Mouse (Mus musculus) forebrain, embryonic 16.5 days (tissue): ENCODE measurements around the gene Dynlt1f. TPM values are rescaled to one million over a fixed set of nuclear protein-coding genes. Genes with fewer than 3 reads are reported as not detected.
"Not testable (repeated sequence)": the region's sequence is repeated elsewhere in the genome, so short reads cannot be mapped to it uniquely, and the experiment has no call there.

Source experiments
- ATAC-seq: fragments of 200-750 bp; cut with Nextera tagmentation; 2 replicates; pipeline ENCODE4 v1.8.0; 2017; ENCODE audit warnings: mild to moderate bottlenecking, moderate library complexity
- H3K27ac ChIP-seq: fragments of 300-500 bp; sonication (generic); 2 replicates; pipeline ENCODE4 v1.5.1; 2014; ENCODE audit warnings: low read length, control low read depth
- H3K27me3 ChIP-seq: fragments of 300-500 bp; sonication (generic); replicated peaks from 2 replicates; pipeline ENCODE4 v1.6.1; 2014; ENCODE audit warnings: low read length; ENCODE audit not compliant: control insufficient read depth, insufficient read depth
- H3K36me3 ChIP-seq: fragments of 300-500 bp; sonication (generic); 2 replicates; pipeline ENCODE4 v1.6.1; 2014; ENCODE audit not compliant: control insufficient read depth, insufficient read depth
- H3K4me1 ChIP-seq: fragments of 300-500 bp; sonication (generic); replicated peaks from 2 replicates; pipeline ENCODE4 v1.6.1; 2014; ENCODE audit warnings: low read length; ENCODE audit not compliant: control insufficient read depth, insufficient read depth
- H3K4me2 ChIP-seq: fragments of 300-500 bp; sonication (generic); 2 replicates; pipeline ENCODE4 v1.6.1; 2014; ENCODE audit warnings: mild to moderate bottlenecking, low read length, control low read depth
- H3K4me3 ChIP-seq: fragments of 300-500 bp; sonication (generic); replicated peaks from 2 replicates; pipeline ENCODE4 v1.5.1; 2014; ENCODE audit warnings: mild to moderate bottlenecking, low read length, control low read depth
- H3K9ac ChIP-seq: fragments of 300-500 bp; sonication (generic); replicated peaks from 2 replicates; pipeline ENCODE4 v1.6.1; 2014; ENCODE audit warnings: low read depth, low read length, control low read depth
- H3K9me3 ChIP-seq: fragments of 300-500 bp; sonication (generic); 2 replicates; pipeline ENCODE4 v1.6.1; 2016; ENCODE audit warnings: low read length; ENCODE audit not compliant: control insufficient read depth
- WGBS: fragments of 180-500 bp; shearing (Covaris S2); extraction: QIAGEN DNeasy Blood & Tissue Kit; methylation state at CpG from one replicate; pipeline ENCODE4 v1.1.7; 2014; 5-methylcytosine and 5-hydroxymethylcytosine counted together
- polyA plus RNA-seq: library from polyadenylated mRNA; unstranded; fragments of >200 nt; fragmentation: Nextera tagmentation; extraction: Ambion mirVana; gene quantifications from 2 replicates; pipeline ENCODE4 v1.2.1, GENCODE M21; 2015

The Dynlt1f gene
- polyA plus RNA-seq, 1 experiment from 2014 or later = 206 TPM

DNA sequence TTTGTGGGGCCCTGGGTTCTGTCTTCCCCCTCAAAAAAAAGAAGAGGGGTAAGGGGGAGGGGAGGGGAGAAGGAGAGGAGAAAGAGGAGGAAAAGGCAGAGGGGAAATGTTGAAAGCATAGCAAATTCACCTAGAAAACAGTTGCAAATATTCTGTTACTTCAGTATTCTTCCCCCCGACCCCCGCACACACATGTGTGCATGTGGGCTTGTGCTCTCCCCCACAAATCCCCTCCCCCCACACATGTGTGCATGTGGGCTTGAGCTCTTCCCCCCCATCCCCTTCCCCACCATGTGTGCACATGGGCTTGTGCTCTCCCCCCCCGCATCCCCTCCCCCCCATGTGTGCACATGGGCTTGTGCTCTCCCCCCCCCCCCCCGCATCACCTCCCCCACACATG, 33.6 kb upstream of the Dynlt1f start:
- not testable (repeated sequence) for H3K9ac ChIP-seq, ATAC-seq, H3K9me3 ChIP-seq, H3K4me1 ChIP-seq, H3K27ac ChIP-seq, H3K36me3 ChIP-seq, H3K27me3 ChIP-seq, H3K4me3 ChIP-seq, H3K4me2 ChIP-seq
- WGBS = 87% methylated on average over 2 of the region's 4 CpGs

- not testable (repeated sequence) for H3K27me3 ChIP-seq, H3K4me3 ChIP-seq, H3K4me2 ChIP-seq, H3K9ac ChIP-seq, H3K36me3 ChIP-seq, H3K9me3 ChIP-seq, H3K27ac ChIP-seq, H3K4me1 ChIP-seq, ATAC-seq
- 97% methylated on average over 2 of the region's 4 CpGs for WGBS
Measured at GRCm38 (mm10) chr17:6686299-6686971, 30.7 kb upstream of the Dynlt1f start.

- H3K9ac ChIP-seq, H3K4me3 ChIP-seq, H3K27me3 ChIP-seq, ATAC-seq, H3K9me3 ChIP-seq, H3K36me3 ChIP-seq, H3K4me1 ChIP-seq, H3K4me2 ChIP-seq, H3K27ac ChIP-seq: not testable (repeated sequence)
- 57% methylated on average over 1 of the region's 8 CpGs for WGBS
Measured at GRCm38 (mm10) chr17:6685288-6685818, 29.7 kb upstream of the Dynlt1f start.

DNA sequence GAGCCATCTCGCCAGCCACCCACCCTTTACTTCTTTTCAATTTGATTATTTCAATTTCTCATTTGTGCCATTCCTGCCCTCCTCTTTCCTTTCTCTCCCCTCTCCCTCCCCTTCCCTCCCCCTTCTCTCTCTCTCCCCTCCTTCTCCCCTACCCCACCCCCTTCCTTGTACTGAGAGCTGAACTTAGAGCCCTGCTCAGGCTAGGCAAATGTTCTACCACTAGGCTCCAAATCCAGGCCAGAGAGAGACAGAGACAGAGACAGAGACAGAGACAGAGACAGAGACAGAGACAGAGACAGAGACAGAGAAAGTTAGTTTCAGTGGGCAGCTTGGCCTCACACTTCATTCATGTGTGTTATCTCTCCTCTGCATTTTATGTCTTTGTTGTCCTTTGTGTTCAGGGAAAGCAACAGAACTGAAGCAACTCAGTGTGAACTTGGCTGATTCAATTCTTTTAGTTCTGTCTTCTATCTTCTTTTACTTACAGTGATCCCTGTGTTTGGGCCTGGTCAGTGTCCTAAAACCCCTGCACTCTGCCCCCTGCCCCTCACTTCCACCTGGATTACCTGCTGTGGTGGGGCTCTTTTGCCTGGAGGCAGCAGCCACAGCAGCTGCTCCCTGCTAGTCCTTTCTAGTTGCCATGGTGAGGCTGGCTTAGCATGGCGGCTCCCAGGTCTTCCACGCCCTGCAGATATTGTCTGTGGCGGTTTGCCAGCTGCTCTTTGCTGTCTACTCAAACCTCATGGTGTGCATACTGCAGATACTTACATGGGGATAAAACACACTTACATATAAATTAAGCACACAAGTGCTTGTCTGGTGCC, 29.0 kb upstream of the Dynlt1f start:
- H3K9me3 ChIP-seq, H3K27me3 ChIP-seq, H3K4me1 ChIP-seq, H3K4me2 ChIP-seq, H3K36me3 ChIP-seq, H3K27ac ChIP-seq, H3K4me3 ChIP-seq, H3K9ac ChIP-seq: not testable (repeated sequence)
- WGBS = no CpG with 5 or more reads among the region's 4 CpGs
- peak; percentile 93 for ATAC-seq

- H3K36me3 ChIP-seq, H3K27ac ChIP-seq, H3K4me1 ChIP-seq, ATAC-seq, H3K27me3 ChIP-seq, H3K9ac ChIP-seq, H3K4me2 ChIP-seq, H3K4me3 ChIP-seq, H3K9me3 ChIP-seq: not testable (repeated sequence)
- no CpG with 5 or more reads among the region's 5 CpGs for WGBS
Measured at GRCm38 (mm10) chr17:6683702-6684101, 28.0 kb upstream of the Dynlt1f start.

- H3K4me3 ChIP-seq, H3K4me2 ChIP-seq, H3K9ac ChIP-seq, ATAC-seq, H3K36me3 ChIP-seq, H3K9me3 ChIP-seq, H3K27ac ChIP-seq, H3K4me1 ChIP-seq, H3K27me3 ChIP-seq: not testable (repeated sequence)
- 80% methylated on average over 4 of the region's 4 CpGs for WGBS
Measured at GRCm38 (mm10) chr17:6681721-6682120, 26.0 kb upstream of the Dynlt1f start.

DNA sequence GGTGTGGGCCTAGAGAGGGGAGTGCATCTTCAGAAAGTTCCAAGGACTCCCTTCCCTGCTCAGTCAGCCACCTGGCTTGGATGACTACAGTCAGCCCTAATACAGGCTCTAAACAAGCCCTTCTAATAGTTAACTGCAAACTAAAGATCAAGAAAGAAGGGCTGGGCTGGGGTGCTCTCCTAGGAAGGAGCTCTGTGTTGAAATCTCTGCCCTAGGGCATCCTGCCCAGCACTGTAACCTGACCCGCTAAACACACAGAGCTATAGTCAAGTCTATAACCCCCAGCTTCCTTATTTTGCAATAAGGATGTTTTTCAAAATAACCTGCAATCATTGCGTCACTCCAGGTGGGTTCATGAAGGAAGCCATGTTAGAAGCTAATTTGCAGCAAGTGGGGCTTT, 22.4 kb upstream of the Dynlt1f start:
- H3K4me3 ChIP-seq, H3K36me3 ChIP-seq, H3K4me1 ChIP-seq, H3K4me2 ChIP-seq, H3K27me3 ChIP-seq, ATAC-seq, H3K9ac ChIP-seq, H3K27ac ChIP-seq, H3K9me3 ChIP-seq: not testable (repeated sequence)
- 67% methylated on average over 1 of the region's 2 CpGs for WGBS

- not testable (repeated sequence) for H3K9ac ChIP-seq, H3K36me3 ChIP-seq, ATAC-seq, H3K27me3 ChIP-seq, H3K4me2 ChIP-seq, H3K4me1 ChIP-seq, H3K9me3 ChIP-seq, H3K27ac ChIP-seq, H3K4me3 ChIP-seq
- WGBS = 66% methylated on average over 4 of the region's 5 CpGs
Measured at GRCm38 (mm10) chr17:6674297-6674696, 18.6 kb upstream of the Dynlt1f start.

GRCm38 (mm10) chr17:6668522-6668921, 12.8 kb upstream of the Dynlt1f start:
- not testable (repeated sequence) for H3K27me3 ChIP-seq, H3K9me3 ChIP-seq, H3K36me3 ChIP-seq, H3K4me1 ChIP-seq, H3K4me3 ChIP-seq, ATAC-seq, H3K4me2 ChIP-seq, H3K27ac ChIP-seq, H3K9ac ChIP-seq
- WGBS = no CpG with 5 or more reads among the region's 6 CpGs
